Mouse (Mus musculus) spleen, postnatal 10 days (tissue): ENCODE results near the gene Rpl22l1.
"Not testable (repeated sequence)": the region's sequence is repeated elsewhere in the genome, so short reads cannot be mapped to it uniquely, and the experiment has no call there.

ENCODE experiments used
- DNase-seq, 2 experiments: peaks; one replicate each; pipeline ENCODE4 v3.0.0; 2021 to 2022; ENCODE audit warnings: low spot score in 2 of 2

Gene Rpl22l1

GRCm38 (mm10) chr3:28836796-28837371, 31.6 kb downstream of the Rpl22l1 start:
- DNase-seq: no peak

- DNase-seq: no peak
These were observed 36.8 kb downstream of the Rpl22l1 start for GRCm38 (mm10) chr3:28841886-28842649.

- DNase-seq: no peak
These were observed 38.0 kb downstream of the Rpl22l1 start for GRCm38 (mm10) chr3:28843231-28843630.

- no peak for DNase-seq
These were observed 41.9 kb downstream of the Rpl22l1 start for GRCm38 (mm10) chr3:28847115-28847514.

- DNase-seq: not testable (repeated sequence)
These were observed 46.9 kb downstream of the Rpl22l1 start for GRCm38 (mm10) chr3:28852174-28852573.
